Mouse (Mus musculus) ES-E14 (cell line): ENCODE data around the gene B230217C12Rik. TPM values are rescaled to one million over a fixed set of nuclear protein-coding genes. Genes with fewer than 3 reads are reported as not detected.

Source experiments
- DNase-seq: peaks from one replicate; pipeline ENCODE4 v3.0.0-alpha.2; 2013; ENCODE audit warnings: low read depth, low spot score
- H3K27ac ChIP-seq: 2 replicates; pipeline ENCODE4 v1.5.1; 2012; ENCODE audit warnings: low read depth, mild to moderate bottlenecking, low read length, moderate library complexity, mixed read lengths; ENCODE audit not compliant: poor library complexity, insufficient read depth, severe bottlenecking
- H3K36me3 ChIP-seq: 2 replicates; pipeline ENCODE4 v1.6.1; 2012; ENCODE audit warnings: mild to moderate bottlenecking, low read length, moderate library complexity, mixed read lengths; ENCODE audit not compliant: control insufficient read depth, poor library complexity, insufficient read depth, severe bottlenecking
- H3K4me1 ChIP-seq, 2 experiments: fragments of 150-350 bp in 1 of 2; sonication (generic) in 1 of 2; 2 replicates each; pipeline ENCODE4 v1.6.1; 2012; ENCODE audit warnings: low read length in 2 of 2, mild to moderate bottlenecking in 1 of 2, mixed read lengths in 1 of 2; ENCODE audit not compliant: control insufficient read depth in 2 of 2, insufficient read depth in 2 of 2, poor library complexity in 1 of 2
- H3K4me3 ChIP-seq, 2 experiments: fragments of 150-350 bp in 1 of 2; sonication (generic) in 1 of 2; 2 replicates each; pipeline ENCODE4 v1.5.1; 2012; ENCODE audit warnings: low read length in 2 of 2, low read depth in 1 of 2, mild to moderate bottlenecking in 1 of 2, mixed read lengths in 1 of 2; ENCODE audit not compliant: insufficient read depth in 1 of 2, poor library complexity in 1 of 2, severe bottlenecking in 1 of 2
- H3K9ac ChIP-seq: 2 replicates; pipeline ENCODE4 v1.6.1; 2012; ENCODE audit warnings: low read depth, mild to moderate bottlenecking, low read length, mixed read lengths; ENCODE audit not compliant: poor library complexity, insufficient read depth, severe bottlenecking
- H3K9me3 ChIP-seq: fragments of 150-350 bp; sonication (generic); 2 replicates; pipeline ENCODE4 v1.6.1; 2012; ENCODE audit warnings: low read depth, mild to moderate bottlenecking, low read length; ENCODE audit not compliant: control insufficient read depth, insufficient read depth
- CHD2 ChIP-seq: IDR thresholded peaks from 2 replicates; pipeline ENCODE4 v1.6.1; 2014; ENCODE audit warnings: mild to moderate bottlenecking, low read depth, low read length, inconsistent platforms
- HCFC1 ChIP-seq: IDR thresholded peaks from 2 replicates; pipeline ENCODE4 v1.6.1; 2012; ENCODE audit warnings: low read length, inconsistent platforms, borderline replicate concordance; ENCODE audit not compliant: insufficient read depth
- MAFK ChIP-seq: IDR thresholded peaks from 2 replicates; pipeline ENCODE4 v1.6.1; 2014; ENCODE audit warnings: mild to moderate bottlenecking, low read depth, low read length, inconsistent platforms; ENCODE audit not compliant: insufficient read depth
- ZC3H11A ChIP-seq: IDR thresholded peaks from 2 replicates; pipeline ENCODE4 v1.6.1; 2012; ENCODE audit warnings: low read depth, mild to moderate bottlenecking, inconsistent platforms, low read length, borderline replicate concordance
- ZNF384 ChIP-seq: IDR thresholded peaks from 2 replicates; pipeline ENCODE4 v1.6.1; 2012; ENCODE audit warnings: low read depth, low read length, inconsistent platforms
- in situ Hi-C, 2 experiments: fragments of 600-800 bp; cut with MboI; formaldehyde crosslinking; loops; one replicate each; pipeline ENCODE4 v1.15.1; 2025; ENCODE audit warnings: low sequenced_read_pairs in 2 of 2, inconsistent platforms in 1 of 2; ENCODE audit not compliant: unreplicated experiment in 2 of 2
- total RNA-seq: library from RNA; depleted of rRNA; stranded (reverse); fragments of 300-350 nt; gene quantifications from 2 replicates; pipeline ENCODE4 v1.2.3, GENCODE M21; 2012

Gene B230217C12Rik
- total RNA-seq, 1 experiment, result 4.1 TPM

DNA sequence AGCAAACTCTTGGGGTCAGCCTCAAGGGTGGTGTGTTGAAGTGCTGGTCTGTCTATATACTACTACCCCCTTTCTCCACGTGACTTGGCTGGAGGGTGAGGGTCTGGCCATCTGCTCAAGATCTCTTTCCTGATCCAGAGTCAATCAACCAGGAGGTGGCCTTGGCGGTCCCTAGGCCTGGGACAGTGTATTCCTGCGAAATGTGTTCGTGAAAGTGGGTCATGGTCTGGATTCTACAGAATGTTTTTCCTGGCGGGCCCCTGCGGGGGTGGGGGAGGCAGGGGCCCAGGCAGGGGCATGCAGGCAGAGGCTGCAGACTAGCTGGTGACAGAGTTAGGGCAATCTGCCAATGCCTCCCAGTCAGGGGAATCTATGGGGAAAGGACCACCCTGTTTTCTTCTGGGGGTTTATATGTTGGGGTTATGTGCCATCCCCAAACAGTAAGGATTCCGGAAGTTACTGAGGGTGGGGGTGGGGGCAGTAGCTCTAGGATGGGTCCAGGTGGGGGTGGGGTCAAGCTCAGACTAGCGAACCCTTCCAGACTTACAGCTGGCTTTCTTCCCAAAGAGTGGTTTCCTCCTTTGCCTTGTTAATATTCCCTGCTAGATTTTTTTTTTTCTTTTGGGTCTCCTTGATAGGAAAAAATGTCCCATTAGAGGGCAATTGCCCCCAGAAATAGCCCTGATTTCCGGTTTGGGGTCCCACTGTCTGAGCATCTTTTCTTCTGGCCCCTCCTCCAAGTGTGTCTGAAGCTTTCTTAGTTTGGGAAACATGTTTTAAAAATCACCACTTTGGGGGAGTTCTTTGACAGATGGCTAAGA lies 35.5 kb upstream of the B230217C12Rik start:
- TF ChIP-seq ZC3H11A (no peak), MAFK (no peak), CHD2 (no peak), ZNF384 (no peak), HCFC1 (no peak)
- no peak for DNase-seq
- in situ Hi-C loops, result no loop called here
- H3K4me3 ChIP-seq, result peak overlapping the region in 1 of 2 experiments; percentile 37; a peak in 1 of 4 replicates
- H3K9me3 ChIP-seq, result no peaks in the 10 kb centered on the region
- peaks cover 17 to 50% of the 10 kb centered on the region in 2 experiments; a peak in 3 of 4 replicates for H3K4me1 ChIP-seq
- H3K27ac ChIP-seq, result peak overlapping the region; percentile 74; the same call in 1 of the 2 replicates
- H3K36me3 ChIP-seq, result peaks cover 29% of the 10 kb centered on the region
- peak overlapping the region; percentile 64; the same call in 1 of the 2 replicates for H3K9ac ChIP-seq

GRCm38 (mm10) chr11:97805662-97806612 lies 34.6 kb upstream of the B230217C12Rik start:
- no peak for DNase-seq
- in situ Hi-C loops, result no loop called here
- TF ChIP-seq CHD2 (0 out of 2 replicates have a peak, but pooled peaks have one; percentile 16), ZNF384 (no peak)
- Histone ChIP-seq H3K4me3 (peak overlapping the region; percentile 5 to 37; a peak in 3 of 4 replicates), H3K27ac (peak overlapping the region; percentile 48), H3K36me3 (peaks cover 34% of the 10 kb centered on the region), H3K4me1 (peaks cover 17 to 54% of the 10 kb centered on the region in 2 experiments; a peak in 3 of 4 replicates), H3K9ac (peak overlapping the region; percentile 16; the same call in 1 of the 2 replicates), H3K9me3 (no peaks in the 10 kb centered on the region)

GRCm38 (mm10) chr11:97806613-97806964 lies 34.0 kb upstream of the B230217C12Rik start:
- Histone ChIP-seq H3K27ac (peak overlapping the region; percentile 48; the same call in 1 of the 2 replicates), H3K9ac (no peak overlapping the region)

DNA sequence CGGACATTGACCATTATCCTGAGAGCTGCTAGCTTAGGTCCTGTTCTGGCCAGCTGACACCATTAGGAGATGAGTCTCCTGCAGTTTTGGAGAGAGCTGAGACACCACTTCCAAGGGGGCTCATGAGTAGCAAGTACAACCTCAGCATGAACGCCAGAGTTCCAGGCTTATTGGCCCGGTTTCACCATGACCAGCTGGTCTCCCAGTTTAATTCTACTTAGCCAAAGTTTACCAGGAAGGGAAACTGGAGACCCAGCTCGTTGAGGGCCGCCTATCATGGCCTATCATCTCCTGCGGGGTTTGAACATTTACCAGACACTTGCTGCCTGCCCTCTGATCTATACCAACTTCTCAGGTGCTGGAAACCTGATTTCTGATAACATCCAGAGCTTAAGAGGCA lies 33.0 kb upstream of the B230217C12Rik start:
- Histone ChIP-seq H3K9me3 (no peaks in the 10 kb centered on the region), H3K9ac (peak overlapping the region; percentile 20; the same call in 1 of the 2 replicates), H3K27ac (peak overlapping the region; percentile 81), H3K36me3 (peaks cover 38% of the 10 kb centered on the region), H3K4me3 (peak overlapping the region in 1 of 2 experiments; percentile 35; a peak in 1 of 4 replicates), H3K4me1 (peaks cover 12 to 60% of the 10 kb centered on the region in 2 experiments; a peak in 3 of 4 replicates)
- in situ Hi-C loops, result no loop called here
- DNase-seq, result no peak
- TF ChIP-seq ZNF384, result no peak
- TF ChIP-seq CHD2, result no peak
- TF ChIP-seq MAFK, result no peak
- no peak for TF ChIP-seq HCFC1
- TF ChIP-seq ZC3H11A, result no peak

More at GRCm38 (mm10) chr11:97806613-97806964, 34.0 kb upstream of the B230217C12Rik start:
- Histone ChIP-seq H3K4me3 (peak overlapping the region; percentile 5 to 37; a peak in 3 of 4 replicates), H3K4me1 (peaks cover 17 to 54% of the 10 kb centered on the region in 2 experiments; a peak in 3 of 4 replicates), H3K36me3 (peaks cover 34% of the 10 kb centered on the region), H3K9me3 (no peaks in the 10 kb centered on the region)
- DNase-seq, result no peak
- TF ChIP-seq MAFK (no peak), ZC3H11A (no peak), HCFC1 (no peak), CHD2 (no peak), ZNF384 (no peak)
- in situ Hi-C loops, result no loop called here
